Mouse (Mus musculus): ENCODE measurements around the gene Uqcrc1.
A peak's percentile ranks its signal among the peaks of the same experiment; 100 is the strongest.

Uqcrc1 gene

DNA sequence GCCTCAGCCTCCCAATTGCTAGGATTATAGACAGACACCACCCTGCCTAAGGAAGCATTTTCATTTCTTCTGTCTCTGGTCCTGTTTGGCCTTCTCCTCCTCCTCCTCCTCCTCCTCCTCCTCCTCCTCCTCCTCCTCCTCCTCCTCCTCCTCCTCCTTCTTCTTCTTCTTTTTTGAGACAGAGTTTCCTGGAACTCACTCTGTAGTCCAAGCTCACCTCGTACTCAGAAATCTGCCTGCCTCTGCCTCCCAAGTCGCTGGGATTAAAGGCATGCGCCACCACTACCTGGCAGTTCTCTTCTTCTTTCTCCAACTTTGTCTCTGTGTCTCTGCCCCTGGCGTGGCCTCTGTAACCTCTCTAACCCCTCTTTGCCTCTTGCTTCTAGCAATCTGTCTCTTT lies 49.3 kb downstream of the Uqcrc1 start, which contains the start of gene Ucn2:
Gene Ucn2 (plus strand): TSS at position 301 of the 400 bp plus-strand sequence.
- DNase-seq (ENCODE audit: low spot score in 2 of 2) = no peak

DNA sequence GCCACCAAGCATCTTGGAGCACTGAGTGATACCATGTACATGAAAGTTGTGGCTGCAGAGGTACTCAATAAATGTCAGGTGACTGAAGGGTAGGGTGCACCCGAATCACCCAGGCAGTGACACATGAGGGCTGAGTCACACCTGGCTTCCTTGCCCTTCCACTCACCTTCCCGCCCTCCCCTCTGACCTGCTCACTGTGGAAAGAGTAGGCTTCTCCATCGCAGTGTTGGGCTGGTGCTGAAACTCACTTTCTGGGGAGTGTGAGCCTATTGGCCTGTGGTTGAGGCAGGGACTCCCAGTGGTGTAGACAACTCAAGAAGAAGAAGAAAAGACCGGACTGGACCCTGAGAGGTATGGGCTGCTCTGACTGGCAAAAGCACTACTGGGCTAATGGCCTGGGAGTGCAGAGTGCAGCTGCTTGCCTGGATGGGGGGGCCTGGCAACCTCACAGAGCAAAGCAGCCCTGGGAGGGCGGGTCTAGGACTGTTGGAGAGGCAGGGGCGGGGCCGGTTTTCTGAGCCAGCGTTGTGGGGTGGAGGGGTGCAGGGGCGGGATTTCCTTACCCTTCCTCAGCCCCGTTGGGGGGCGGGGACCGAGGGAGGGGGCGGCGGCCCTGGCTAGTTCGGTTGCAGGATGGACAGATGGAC lies 51.4 kb downstream of the Uqcrc1 start:
- peak in 1 of 2 experiments; percentile 30 for DNase-seq (ENCODE audit: low spot score in 2 of 2)

DNA sequence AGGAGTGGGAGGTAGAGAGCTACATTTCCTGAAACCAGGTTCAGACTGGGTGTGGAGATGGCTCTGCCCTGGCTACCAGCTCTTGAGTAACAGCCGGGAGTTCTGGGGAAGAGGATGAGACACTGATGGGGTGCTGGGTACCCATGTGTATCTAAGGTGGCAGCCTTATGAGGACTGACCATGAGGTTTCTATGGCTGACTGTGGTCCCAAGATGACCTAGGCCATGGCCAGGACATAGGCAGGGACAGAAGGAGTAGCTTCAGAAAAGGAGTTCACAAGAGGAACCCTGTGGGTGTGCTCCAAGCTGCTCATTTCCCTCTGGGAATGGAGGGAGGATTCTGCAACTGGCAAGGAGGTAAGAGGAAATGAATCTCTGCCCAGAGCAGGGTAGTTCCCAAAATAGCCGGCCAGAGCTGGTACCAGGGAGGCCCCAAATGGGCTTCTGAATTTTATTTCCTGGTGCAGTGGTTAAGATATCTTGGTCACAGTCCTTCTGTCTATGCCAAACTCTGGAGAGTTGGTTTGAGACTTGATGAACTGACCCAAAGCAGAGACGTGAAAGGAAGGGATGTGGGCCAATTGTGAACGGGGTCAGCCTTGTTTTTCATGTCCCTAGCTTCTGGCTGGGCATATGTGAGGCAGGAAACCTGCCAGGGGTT lies 53.5 kb downstream of the Uqcrc1 start:
- no peak for DNase-seq (ENCODE audit: low spot score in 2 of 2)

DNA sequence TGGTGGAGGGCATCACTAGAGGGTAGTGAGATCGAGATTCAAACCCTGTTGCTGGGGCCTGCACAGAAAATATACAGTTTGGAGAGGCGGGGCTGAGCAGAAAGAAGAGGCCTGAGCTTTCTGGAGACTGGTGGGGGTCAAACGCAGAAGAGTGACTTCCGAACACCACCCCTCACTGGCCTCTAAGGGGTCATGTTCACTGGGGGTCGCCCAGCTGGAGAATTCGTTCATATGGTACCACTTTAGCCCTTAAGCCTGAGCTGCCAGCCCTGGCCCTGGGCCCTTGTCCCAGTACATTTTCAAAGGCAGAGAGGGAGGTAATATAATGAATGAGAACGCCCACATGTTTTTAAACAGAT lies 54.0 kb downstream of the Uqcrc1 start:
- no peak for DNase-seq (ENCODE audit: low spot score in 2 of 2)

DNA sequence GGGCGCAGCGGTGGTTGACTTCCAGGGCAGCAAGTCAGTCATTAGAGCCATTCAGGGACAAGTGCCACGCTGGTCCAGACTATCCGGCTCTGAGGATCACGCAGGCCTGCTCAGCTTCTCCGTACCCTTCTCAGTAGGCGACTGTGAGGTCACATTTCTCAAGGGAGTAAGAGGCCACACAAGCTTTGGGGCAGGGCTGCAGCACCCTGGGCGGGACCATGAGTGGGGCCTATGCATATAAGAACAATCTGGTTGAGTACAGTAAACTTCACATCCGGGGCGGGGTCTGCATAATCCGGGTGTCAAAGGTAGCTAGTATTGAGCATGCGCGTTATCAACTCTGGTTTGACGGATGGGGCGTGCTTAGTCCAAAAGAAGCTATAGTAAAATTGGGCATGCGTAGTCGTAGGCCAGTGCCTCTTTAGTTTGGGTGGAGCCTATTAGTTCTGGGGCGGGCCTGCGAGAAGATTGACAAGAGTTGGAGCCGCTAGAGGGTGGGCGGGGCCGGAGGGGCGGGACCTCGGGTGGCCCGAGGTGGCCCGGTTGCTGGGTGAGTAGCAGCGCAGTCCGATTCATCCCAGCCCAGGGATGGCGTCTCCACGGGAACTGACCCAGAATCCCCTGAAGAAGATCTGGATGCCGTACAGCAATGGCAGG lies 55.1 kb downstream of the Uqcrc1 start, which contains the start of gene Pfkfb4:
Gene Pfkfb4 (plus strand): TSS at position 351 of the 657 bp plus-strand sequence.
- DNase-seq (ENCODE audit: low spot score in 2 of 2) = peak; percentile 77 to 95

DNA sequence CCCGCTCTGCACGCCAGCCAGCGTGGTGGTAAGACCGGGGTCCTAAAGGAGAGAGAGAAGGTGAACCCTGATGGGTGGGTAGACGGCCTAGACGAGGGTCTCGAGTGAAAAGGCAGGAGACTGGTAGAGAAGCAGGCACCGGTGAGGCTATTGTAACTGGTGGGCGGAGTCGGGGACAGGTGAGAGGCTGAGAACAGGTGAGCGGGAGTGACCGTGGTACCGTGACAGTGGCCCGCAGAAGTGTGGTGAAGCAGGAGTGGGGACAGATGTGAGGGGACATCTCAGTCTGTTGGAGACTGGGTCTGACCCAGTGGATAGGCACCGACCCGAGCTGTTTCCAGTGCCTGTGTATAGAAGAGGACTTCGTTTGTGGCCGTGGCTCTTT lies 55.6 kb downstream of the Uqcrc1 start:
- DNase-seq (ENCODE audit: low spot score in 2 of 2) = peak in 1 of 2 experiments; percentile 39

DNA sequence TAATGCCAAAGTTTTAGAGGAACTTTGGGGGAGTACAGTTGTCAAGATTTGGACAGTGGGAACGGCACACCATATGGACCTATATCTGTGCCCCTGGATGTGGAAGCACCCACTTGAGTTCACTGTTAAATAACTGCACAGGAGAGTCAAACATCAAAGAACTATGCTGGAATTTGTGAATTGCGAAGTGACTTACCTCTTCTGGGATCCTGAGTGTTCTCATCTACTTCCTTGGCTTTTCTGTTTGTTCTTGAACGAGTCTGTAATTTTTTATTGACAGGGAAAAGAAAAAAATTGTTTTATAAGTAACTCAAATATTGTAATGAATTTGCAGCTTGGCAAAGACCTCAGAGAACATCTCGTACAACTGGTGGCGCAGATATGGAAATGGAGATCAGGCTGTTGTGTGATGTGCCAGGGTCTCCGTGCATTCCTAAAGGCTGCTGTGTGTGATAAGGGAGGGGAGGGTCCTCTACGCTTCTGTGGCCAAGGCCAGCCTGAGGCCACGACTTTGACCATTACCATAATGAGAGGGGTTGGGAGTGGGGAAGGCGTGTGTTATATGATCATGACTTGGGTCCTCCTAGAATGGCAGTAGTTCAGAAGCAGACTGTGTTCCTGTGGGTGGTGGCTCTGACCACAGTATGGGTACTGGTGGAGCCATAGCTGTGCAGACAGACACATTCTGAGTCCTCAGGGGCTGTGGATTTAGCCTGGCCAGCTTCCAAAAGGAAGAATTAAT lies 56.4 kb downstream of the Uqcrc1 start:
- DNase-seq (ENCODE audit: low spot score in 2 of 2) = no peak

DNA sequence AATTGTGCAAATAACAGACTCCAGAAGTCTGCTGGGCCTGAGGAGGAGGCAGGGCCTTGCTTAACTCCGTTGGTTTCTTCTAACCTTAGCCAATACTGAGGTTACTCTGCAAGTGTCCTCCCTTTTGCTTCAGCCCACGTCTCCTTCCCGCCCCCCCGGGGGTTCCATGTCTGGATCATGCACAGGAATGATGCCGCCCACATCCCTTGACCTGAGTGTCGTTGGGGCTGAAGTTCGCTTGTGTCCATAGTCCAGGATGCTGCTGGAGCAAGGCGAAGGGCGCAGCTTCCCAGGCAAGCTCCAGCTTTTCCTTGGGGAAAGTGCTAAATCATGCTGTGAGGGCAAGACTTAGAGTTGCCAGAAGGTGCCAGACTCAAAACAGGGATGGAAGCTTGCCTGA lies 60.0 kb downstream of the Uqcrc1 start:
- no peak for DNase-seq (ENCODE audit: low spot score in 2 of 2)

DNA sequence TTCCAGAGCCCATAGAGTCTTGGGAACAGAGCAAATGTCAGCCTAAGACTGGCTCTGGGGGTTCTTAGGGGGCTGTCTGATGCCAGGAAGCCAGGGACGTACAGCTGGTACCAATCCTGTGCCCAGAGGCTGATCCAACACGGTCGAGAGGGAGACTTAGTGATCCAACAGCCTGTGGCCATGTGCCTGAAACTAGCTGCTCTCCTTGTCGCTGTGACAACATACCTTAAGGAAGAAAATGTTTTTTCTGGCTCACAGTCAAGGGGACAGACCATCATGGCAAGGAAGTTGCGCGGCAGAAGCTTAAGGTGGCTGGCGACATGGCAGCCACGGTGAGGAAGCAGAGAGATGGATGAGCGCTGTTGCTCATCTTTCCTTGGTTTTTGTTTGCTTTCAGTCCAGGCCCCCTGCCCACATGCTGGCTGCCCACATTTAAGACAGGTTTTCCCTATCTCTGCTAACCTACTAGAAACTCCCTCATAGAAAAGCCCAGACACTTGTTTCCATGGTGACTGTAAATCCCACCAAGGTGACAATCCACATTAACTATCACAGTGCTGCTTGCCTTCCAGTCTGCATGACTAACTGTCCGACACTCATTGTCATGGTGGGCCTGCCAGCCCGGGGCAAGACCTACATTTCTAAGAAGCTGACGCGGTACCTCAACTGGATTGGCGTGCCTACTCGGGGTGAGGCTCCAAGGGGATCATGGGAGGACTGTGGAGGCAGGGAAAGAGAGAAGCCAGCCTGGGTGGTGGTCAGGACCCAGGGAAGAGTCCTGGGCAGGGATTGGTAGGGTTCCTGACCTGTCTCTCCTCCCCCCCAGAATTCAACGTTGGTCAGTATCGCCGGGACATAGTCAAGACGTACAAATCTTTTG lies 62.1 kb downstream of the Uqcrc1 start:
- DNase-seq (ENCODE audit: low spot score in 2 of 2) = no peak

DNA sequence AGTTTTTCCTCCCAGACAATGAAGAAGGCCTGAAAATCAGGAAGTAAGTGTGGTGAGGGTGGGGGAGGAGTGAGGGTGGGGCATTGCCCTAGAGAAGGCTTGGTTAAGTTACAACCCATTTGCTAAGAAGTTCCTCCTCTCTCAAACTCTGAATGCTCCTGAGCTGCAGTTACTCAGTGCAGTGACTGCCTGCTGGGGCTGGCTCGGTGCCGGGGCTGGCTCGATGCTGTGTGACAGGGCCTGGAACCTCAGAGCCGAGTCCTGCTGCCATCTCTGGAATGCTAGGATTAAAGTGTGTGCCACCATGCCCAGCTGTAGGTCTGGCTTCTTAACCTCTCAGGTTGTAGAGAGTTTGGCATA lies 62.7 kb downstream of the Uqcrc1 start:
- DNase-seq (ENCODE audit: low spot score in 2 of 2) = no peak

Data from spleen, postnatal 10 days (tissue).